In genomic region chr9:87145180-87145579, GRCm38 (mm10) we compare ENCODE assay signal across 10 mouse cellular contexts. TPM values are rescaled to one million over a fixed set of nuclear protein-coding genes. Genes with fewer than 3 reads are reported as not detected.
DNase-seq lines count a peak whose midpoint lies in the region; ATAC-seq and TF ChIP-seq lines count a peak whose summit lies in the region.
"Had no signal": no experiment of that assay in that cellular context is flagged by ENCODE, and none has a peak within 500 bp of the region (broad histone marks: within the 10 kb centered on the region; RNA-seq: fewer than 3 reads in every experiment).

No protein-coding gene starts in this region.

- H3K4me3 ChIP-seq in layer of hippocampus, adult 2 months, result peak overlapping the region; percentile 54
- peak overlapping the region; percentile 44 for H3K4me3 ChIP-seq in forebrain, postnatal 0 days (ENCODE audit: low read depth, low read length)
- H3K4me3 ChIP-seq in lung, embryonic 16.5 days (ENCODE audit: low read length), result peak overlapping the region; percentile 43; the same call in 1 of the 2 replicates
- 0 out of 2 replicates have a peak overlapping the region, but pooled peaks have one; percentile 29 for H3K4me3 ChIP-seq in stomach, embryonic 16.5 days (replicated peaks; ENCODE audit: low read length)

- H3K36me3 ChIP-seq in forebrain, postnatal 0 days (ENCODE audit: insufficient read depth), result no peaks in the 10 kb centered on the region
- no peaks in the 10 kb centered on the region for H3K36me3 ChIP-seq in lung, embryonic 16.5 days (ENCODE audit: control insufficient read depth, insufficient read depth, low read length)
- no peaks in the 10 kb centered on the region for H3K36me3 ChIP-seq in stomach, embryonic 16.5 days (ENCODE audit: control insufficient read depth, insufficient read depth, low read length)

- 0 out of 2 replicates have a peak, but pooled peaks have one; percentile 12 for ATAC-seq in forebrain, postnatal 0 days
- ATAC-seq in lung, embryonic 16.5 days (ENCODE audit: low read depth), result peak; percentile 61
- ATAC-seq in stomach, embryonic 16.5 days (ENCODE audit: insufficient read depth, low FRiP score), result no peak
- ATAC-seq in activated CD4-positive, CD25-positive, alpha-beta regulatory T cell, adult 4 months, result no peak
- ATAC-seq: Patski had no signal

- peak overlapping the region; percentile 70 for H3K4me2 ChIP-seq in forebrain, postnatal 0 days (ENCODE audit: low read depth)
- peak overlapping the region; percentile 65 for H3K4me2 ChIP-seq in lung, embryonic 16.5 days (ENCODE audit: low read depth, low read length)
- H3K4me2 ChIP-seq in stomach, embryonic 16.5 days (ENCODE audit: low read depth, low read length), result peak overlapping the region; percentile 46; the same call in 1 of the 2 replicates

- peak overlapping the region; percentile 39 for H3K9ac ChIP-seq in forebrain, postnatal 0 days
- no peak overlapping the region for H3K9ac ChIP-seq in lung, embryonic 16.5 days (ENCODE audit: low read length)
- H3K9ac ChIP-seq in stomach, embryonic 16.5 days (ENCODE audit: low read length), result no peak overlapping the region

- H3K27ac ChIP-seq in layer of hippocampus, adult 2 months, result no peak overlapping the region
- H3K27ac ChIP-seq in forebrain, postnatal 0 days (ENCODE audit: low read depth, low read length), result no peak overlapping the region
- no peak overlapping the region for H3K27ac ChIP-seq in lung, embryonic 16.5 days (ENCODE audit: low read length)
- no peak overlapping the region for H3K27ac ChIP-seq in stomach, embryonic 16.5 days (ENCODE audit: low read length)

- peaks cover 8% of the 10 kb centered on the region; the same call in 1 of the 2 replicates for H3K27me3 ChIP-seq in forebrain, postnatal 0 days (ENCODE audit: insufficient read depth, low read length)
- peaks cover 27% of the 10 kb centered on the region for H3K27me3 ChIP-seq in lung, embryonic 16.5 days (ENCODE audit: control insufficient read depth, insufficient read depth, low read depth, low read length)
- H3K27me3 ChIP-seq in stomach, embryonic 16.5 days (ENCODE audit: control insufficient read depth, insufficient read depth, low read length), result peaks cover 31% of the 10 kb centered on the region; the same call in 1 of the 2 replicates

- no peaks in the 10 kb centered on the region for H3K4me1 ChIP-seq in forebrain, postnatal 0 days (ENCODE audit: insufficient read depth)
- peaks cover 7% of the 10 kb centered on the region; the same call in 1 of the 2 replicates for H3K4me1 ChIP-seq in lung, embryonic 16.5 days (replicated peaks; ENCODE audit: control insufficient read depth, insufficient read depth, low read length)
- peaks cover 5% of the 10 kb centered on the region; the same call in 1 of the 2 replicates for H3K4me1 ChIP-seq in stomach, embryonic 16.5 days (ENCODE audit: control insufficient read depth, insufficient read depth, low read length)

- no peak for TF ChIP-seq CTCF in layer of hippocampus, adult 2 months (conservative IDR thresholded peaks at IDR 0.05)
- no peak for TF ChIP-seq CTCF in forebrain, postnatal 0 days (IDR thresholded peaks at IDR 0.05; ENCODE audit: low read depth)

- H3K9me3 ChIP-seq in forebrain, postnatal 0 days (ENCODE audit: low read length), result no peaks in the 10 kb centered on the region
- no peaks in the 10 kb centered on the region for H3K9me3 ChIP-seq in lung, embryonic 16.5 days (ENCODE audit: control insufficient read depth, low read length)
- no peaks in the 10 kb centered on the region for H3K9me3 ChIP-seq in stomach, embryonic 16.5 days (replicated peaks; ENCODE audit: control insufficient read depth, low read length)

- WGBS in forebrain, postnatal 0 days, result 5% methylated on average over 15 of the region's 15 CpGs
- 4% methylated on average over 15 of the region's 15 CpGs for WGBS in lung, embryonic 16.5 days
- 5% methylated on average over 15 of the region's 15 CpGs for WGBS in stomach, embryonic 16.5 days

- no peak for DNase-seq in layer of hippocampus, adult 2 months (ENCODE audit: low spot score in 2 of 2)
- no peak for DNase-seq in layer of hippocampus, adult 11-12 months (ENCODE audit: low spot score)
- no peak for DNase-seq in forebrain, postnatal 0 days
- DNase-seq in layer of hippocampus, adult 9-11 months, result no peak
- no peak for DNase-seq in right cerebral cortex, postnatal 36 days (ENCODE audit: low spot score in 2 of 2)

RNA-seq across cellular contexts. Expression of gene Mrap2, which starts 1.1 kb away (rescaled TPM):
- total RNA-seq in layer of hippocampus, adult 2 months (2021), result 1 to 10 TPM; 3.0 to 4.0 TPM
- 1.6 and 3.2 TPM in 2 replicates for total RNA-seq in forebrain, postnatal 0 days (2014; rRNA removed)
- 1.1 and 3.1 TPM in 2 replicates for polyA plus RNA-seq in forebrain, postnatal 0 days (2015; fragmentation: Nextera tagmentation; extraction: Ambion mirVana)
- 0.18 and 0.20 TPM in 2 replicates for polyA plus RNA-seq in lung, embryonic 16.5 days (2015; fragmentation: Nextera tagmentation; extraction: Ambion mirVana)
- polyA plus RNA-seq in stomach, embryonic 16.5 days (2015; fragmentation: Nextera tagmentation; extraction: Ambion mirVana), result 0.13 and 0.25 TPM in 2 replicates
- under 1 TPM in 1 of 2 experiments, not detected in 1; 0.28 TPM for polyA plus RNA-seq in activated CD4-positive, CD25-positive, alpha-beta regulatory T cell, adult 4 months (2017; shearing (Covaris generic))
- polyA plus RNA-seq: Patski; spleen, adult 2 months had no signal

Comparison
In these comparisons a context has a peak if more than half of its experiments do, and no peak if none do; other contexts are left out.
1. ATAC-seq: peak in forebrain, postnatal 0 days (single experiment) and lung, embryonic 16.5 days (single experiment); none in stomach, embryonic 16.5 days (single experiment) and activated CD4-positive, CD25-positive, alpha-beta regulatory T cell, adult 4 months (single experiment).
2. Peak in every context shown above with its lines, with median percentiles within 50 percentile points of each other: H3K4me3 ChIP-seq and H3K4me2 ChIP-seq.